Mouse (Mus musculus) hindbrain, postnatal 0 days (tissue): ENCODE measurements around the gene Rab30. TPM values are rescaled to one million over a fixed set of nuclear protein-coding genes. Genes with fewer than 3 reads are reported as not detected.

ENCODE experiments used
- ATAC-seq: fragments of 200-750 bp; cut with Nextera tagmentation; 2 replicates; pipeline ENCODE4 v1.8.0; 2017; ENCODE audit warnings: mild to moderate bottlenecking, moderate TSS enrichment, moderate library complexity
- DNase-seq: peaks from one replicate; pipeline ENCODE4 v3.0.0-alpha.2; 2015; ENCODE audit warnings: low spot score
- H3K27ac ChIP-seq: fragments of 300-500 bp; sonication (generic); 2 replicates; pipeline ENCODE4 v1.5.1; 2014; ENCODE audit warnings: mild to moderate bottlenecking
- H3K27me3 ChIP-seq: fragments of 300-500 bp; sonication (generic); 2 replicates; pipeline ENCODE4 v1.6.1; 2014; ENCODE audit warnings: low read length, mixed read lengths; ENCODE audit not compliant: insufficient read depth
- H3K36me3 ChIP-seq: fragments of 300-500 bp; sonication (generic); 2 replicates; pipeline ENCODE4 v1.6.1; 2014; ENCODE audit warnings: low read length, mixed read lengths; ENCODE audit not compliant: insufficient read depth
- H3K4me1 ChIP-seq: fragments of 300-500 bp; sonication (generic); 2 replicates; pipeline ENCODE4 v1.6.1; 2014; ENCODE audit warnings: antibody characterized with exemption, low read length, mixed read lengths; ENCODE audit not compliant: insufficient read depth
- H3K4me2 ChIP-seq: fragments of 300-500 bp; sonication (generic); 2 replicates; pipeline ENCODE4 v1.6.1; 2014; ENCODE audit warnings: low read depth, mild to moderate bottlenecking, low read length, moderate library complexity, mixed read lengths
- H3K4me3 ChIP-seq: fragments of 300-500 bp; sonication (generic); 2 replicates; pipeline ENCODE4 v1.5.1; 2014; ENCODE audit warnings: low read length
- H3K9ac ChIP-seq: fragments of 300-500 bp; sonication (generic); replicated peaks from 2 replicates; pipeline ENCODE4 v1.6.1; 2014; ENCODE audit warnings: mild to moderate bottlenecking, low read length, moderate library complexity, mixed read lengths
- H3K9me3 ChIP-seq: fragments of 300-500 bp; sonication (generic); 2 replicates; pipeline ENCODE4 v1.6.1; 2016; ENCODE audit warnings: low read length, mixed read lengths
- CTCF ChIP-seq: IDR thresholded peaks from 2 replicates; pipeline ENCODE4 v1.5.1; 2016; ENCODE audit warnings: antibody characterized with exemption, control low read depth, low read depth
- WGBS: fragments of 180-500 bp; shearing (Covaris S2); extraction: QIAGEN DNeasy Blood & Tissue Kit; methylation state at CpG from one replicate; pipeline ENCODE4 v1.1.7; 2014; 5-methylcytosine and 5-hydroxymethylcytosine counted together
- polyA plus RNA-seq: library from polyadenylated mRNA; unstranded; fragments of >200 nt; fragmentation: Nextera tagmentation; extraction: Ambion mirVana; gene quantifications from 2 replicates; pipeline ENCODE4 v1.2.1, GENCODE M21; 2015
- total RNA-seq: library from RNA; depleted of rRNA; stranded (reverse); fragments of >200 nt; gene quantifications from 2 replicates; pipeline ENCODE4 v1.2.3, GENCODE M21; 2014

Gene Rab30
- total and polyA plus RNA-seq, 2 experiments from 2014 or later = 21.8 to 33.2 TPM

GRCm38 (mm10) chr7:92876538-92876937, 135.1 kb downstream of the Rab30 start:
- Histone ChIP-seq H3K4me2 (peak overlapping the region; percentile 64), H3K4me3 (peak overlapping the region; percentile 1; the same call in 1 of the 2 replicates), H3K27me3 (no peaks in the 10 kb centered on the region), H3K9me3 (no peaks in the 10 kb centered on the region), H3K4me1 (no peaks in the 10 kb centered on the region; the same call in 1 of the 2 replicates), H3K9ac (no peak overlapping the region; the same call in 1 of the 2 replicates), H3K27ac (no peak overlapping the region), H3K36me3 (no peaks in the 10 kb centered on the region)
- DNase-seq = no peak
- ATAC-seq = no peak
- 48% methylated on average over 7 of the region's 7 CpGs for WGBS
- TF ChIP-seq CTCF = no peak

- H3K9ac ChIP-seq = no peak overlapping the region
- 88% methylated on average over 7 of the region's 7 CpGs for WGBS
- ATAC-seq (no peak), DNase-seq (no peak)
- no peaks in the 10 kb centered on the region for H3K4me1 ChIP-seq
- H3K27me3 ChIP-seq = no peaks in the 10 kb centered on the region
- H3K9me3 ChIP-seq = no peaks in the 10 kb centered on the region
- H3K36me3 ChIP-seq = no peaks in the 10 kb centered on the region
- no peak overlapping the region for H3K4me3 ChIP-seq
- TF ChIP-seq CTCF = no peak
- H3K4me2 ChIP-seq = no peak overlapping the region
- no peak overlapping the region for H3K27ac ChIP-seq
These were observed 137.3 kb downstream of the Rab30 start for GRCm38 (mm10) chr7:92878575-92879285.

GRCm38 (mm10) chr7:92883850-92884716, 142.7 kb downstream of the Rab30 start:
- Histone ChIP-seq H3K36me3 (no peaks in the 10 kb centered on the region), H3K9ac (no peak overlapping the region)
- ATAC-seq = no peak

GRCm38 (mm10) chr7:92884998-92885660, 143.7 kb downstream of the Rab30 start:
- no peaks in the 10 kb centered on the region for H3K4me1 ChIP-seq
- WGBS = 88% methylated on average over 6 of the region's 6 CpGs
- ATAC-seq = no peak

More at GRCm38 (mm10) chr7:92883850-92884716, 142.7 kb downstream of the Rab30 start:
- Histone ChIP-seq H3K9me3 (no peaks in the 10 kb centered on the region), H3K4me1 (no peaks in the 10 kb centered on the region), H3K4me2 (no peak overlapping the region), H3K4me3 (no peak overlapping the region), H3K27ac (no peak overlapping the region), H3K27me3 (no peaks in the 10 kb centered on the region)
- no peak for TF ChIP-seq CTCF
- 82% methylated on average over 9 of the region's 9 CpGs for WGBS
- DNase-seq = no peak

GRCm38 (mm10) chr7:92886801-92887200, 145.4 kb downstream of the Rab30 start:
- 88% methylated on average over 7 of the region's 7 CpGs for WGBS
- TF ChIP-seq CTCF = no peak
- no peak overlapping the region for H3K4me3 ChIP-seq
- ATAC-seq = no peak
- no peaks in the 10 kb centered on the region for H3K36me3 ChIP-seq
- DNase-seq = no peak
- H3K4me1 ChIP-seq = no peaks in the 10 kb centered on the region
- H3K4me2 ChIP-seq = no peak overlapping the region
- no peak overlapping the region for H3K27ac ChIP-seq
- no peak overlapping the region for H3K9ac ChIP-seq
- no peaks in the 10 kb centered on the region for H3K27me3 ChIP-seq
- H3K9me3 ChIP-seq = no peaks in the 10 kb centered on the region

More at GRCm38 (mm10) chr7:92884998-92885660, 143.7 kb downstream of the Rab30 start:
- Histone ChIP-seq H3K27ac (no peak overlapping the region), H3K36me3 (no peaks in the 10 kb centered on the region), H3K27me3 (no peaks in the 10 kb centered on the region), H3K4me2 (no peak overlapping the region), H3K4me3 (no peak overlapping the region), H3K9ac (no peak overlapping the region), H3K9me3 (no peaks in the 10 kb centered on the region)
- no peak for TF ChIP-seq CTCF
- no peak for DNase-seq

GRCm38 (mm10) chr7:92887230-92887629, 145.8 kb downstream of the Rab30 start:
- H3K27me3 ChIP-seq = no peaks in the 10 kb centered on the region
- H3K4me2 ChIP-seq = no peak overlapping the region
- 0 out of 2 replicates have a peak, but pooled peaks cover under 1% of the 10 kb centered on the region for H3K9me3 ChIP-seq
- H3K4me3 ChIP-seq = no peak overlapping the region
- ATAC-seq (no peak), DNase-seq (no peak)
- no peak overlapping the region for H3K9ac ChIP-seq
- H3K4me1 ChIP-seq = no peaks in the 10 kb centered on the region
- H3K27ac ChIP-seq = no peak overlapping the region
- WGBS = 93% methylated on average over 5 of the region's 5 CpGs
- H3K36me3 ChIP-seq = no peaks in the 10 kb centered on the region
- no peak for TF ChIP-seq CTCF
